Comparison of ENCODE assay signal across 17 mouse cellular contexts in genomic region chr11:8804178-8804577, GRCm38 (mm10).
"Had no signal": no experiment of that assay in that cellular context is flagged by ENCODE, and none has a peak within 500 bp of the region (broad histone marks: within the 10 kb centered on the region; RNA-seq: fewer than 3 reads in every experiment).

No protein-coding gene starts in this region.

- H3K9me3 ChIP-seq: kidney, embryonic 15.5 days; limb, embryonic 12.5 days; liver, embryonic 13.5 days; lung, embryonic 15.5 days; megakaryocyte, embryonic 14.5 days; stomach, embryonic 15.5 days had no signal

- H3K4me3 ChIP-seq: kidney, embryonic 15.5 days; left cerebral cortex, adult 2 months; limb, embryonic 12.5 days; liver, embryonic 13.5 days; lung, embryonic 15.5 days; megakaryocyte, embryonic 14.5 days; stomach, embryonic 15.5 days had no signal

- DNase-seq: kidney, adult 2 months; kidney, postnatal 14 days; liver; liver, embryonic 13.5 days; liver, postnatal 0 days; lung, postnatal 14 days; midbrain, embryonic 14.5 days; right cerebral cortex, postnatal 14 days; thymus, adult 2 months; thymus, postnatal 25 days had no signal

- H3K27ac ChIP-seq: kidney, embryonic 15.5 days; left cerebral cortex, adult 2 months; limb, embryonic 12.5 days; liver, embryonic 13.5 days; lung, embryonic 15.5 days; macrophage; stomach, embryonic 15.5 days had no signal

- H3K27me3 ChIP-seq: kidney, embryonic 15.5 days; limb, embryonic 12.5 days; liver, embryonic 13.5 days; lung, embryonic 15.5 days; megakaryocyte, embryonic 14.5 days; stomach, embryonic 15.5 days had no signal

- H3K4me1 ChIP-seq: limb, embryonic 12.5 days; liver, embryonic 13.5 days; megakaryocyte, embryonic 14.5 days; stomach, embryonic 15.5 days had no signal

- ATAC-seq: liver, postnatal 0 days had no signal

- H3K36me3 ChIP-seq: kidney, embryonic 15.5 days; limb, embryonic 12.5 days; liver, embryonic 13.5 days; lung, embryonic 15.5 days; stomach, embryonic 15.5 days had no signal

- H3K9ac ChIP-seq: kidney, embryonic 15.5 days; limb, embryonic 12.5 days; liver, embryonic 13.5 days; liver, postnatal 0 days; lung, embryonic 15.5 days; stomach, embryonic 15.5 days had no signal

- H3K4me2 ChIP-seq: kidney, embryonic 15.5 days; limb, embryonic 12.5 days; liver, embryonic 13.5 days; lung, embryonic 15.5 days; stomach, embryonic 15.5 days had no signal
